Mouse (Mus musculus) kidney, embryonic 15.5 days (tissue): ENCODE results near the gene Psg20. TPM values are rescaled to one million over a fixed set of nuclear protein-coding genes. Genes with fewer than 3 reads are reported as not detected.
"Not testable (repeated sequence)": the region's sequence is repeated elsewhere in the genome, so short reads cannot be mapped to it uniquely, and the experiment has no call there.

Experiments
- ATAC-seq: fragments of 200-750 bp; cut with Nextera tagmentation; replicated peaks from 2 replicates; pipeline ENCODE4 v1.8.0; 2017; ENCODE audit warnings: moderate TSS enrichment; ENCODE audit not compliant: low FRiP score
- H3K27ac ChIP-seq: fragments of 300-500 bp; sonication (generic); 2 replicates; pipeline ENCODE4 v1.5.1; 2015; ENCODE audit warnings: mild to moderate bottlenecking, inconsistent platforms
- H3K27me3 ChIP-seq: fragments of 300-500 bp; sonication (generic); 2 replicates; pipeline ENCODE4 v1.6.1; 2015; ENCODE audit warnings: inconsistent platforms
- H3K36me3 ChIP-seq: fragments of 300-500 bp; sonication (generic); 2 replicates; pipeline ENCODE4 v1.6.1; 2015; ENCODE audit warnings: inconsistent platforms
- H3K4me1 ChIP-seq: fragments of 300-500 bp; sonication (generic); 2 replicates; pipeline ENCODE4 v1.6.1; 2015; ENCODE audit warnings: inconsistent platforms
- H3K4me2 ChIP-seq: fragments of 300-500 bp; sonication (generic); 2 replicates; pipeline ENCODE4 v1.6.1; 2015; ENCODE audit warnings: moderate library complexity, mild to moderate bottlenecking, inconsistent platforms
- H3K4me3 ChIP-seq: fragments of 300-500 bp; sonication (generic); replicated peaks from 2 replicates; pipeline ENCODE4 v1.5.1; 2015; ENCODE audit warnings: mild to moderate bottlenecking, inconsistent platforms
- H3K9ac ChIP-seq: fragments of 300-500 bp; sonication (generic); 2 replicates; pipeline ENCODE4 v1.6.1; 2015; ENCODE audit warnings: mild to moderate bottlenecking, inconsistent platforms
- H3K9me3 ChIP-seq: fragments of 300-500 bp; sonication (generic); replicated peaks from 2 replicates; pipeline ENCODE4 v1.6.1; 2016; ENCODE audit warnings: inconsistent platforms
- WGBS: fragments of 180-500 bp; shearing (Covaris S2); methylation state at CpG from one replicate; pipeline ENCODE4 v1.1.7; 2015; ENCODE audit warnings: mixed read lengths; 5-methylcytosine and 5-hydroxymethylcytosine counted together
- polyA plus RNA-seq: library from polyadenylated mRNA; unstranded; fragments of >200 nt; fragmentation: Nextera tagmentation; extraction: Ambion mirVana; gene quantifications from 2 replicates; pipeline ENCODE4 v1.2.1, GENCODE M21; 2015

Gene Psg20
- polyA plus RNA-seq, 1 experiment from 2014 or later: not detected

DNA sequence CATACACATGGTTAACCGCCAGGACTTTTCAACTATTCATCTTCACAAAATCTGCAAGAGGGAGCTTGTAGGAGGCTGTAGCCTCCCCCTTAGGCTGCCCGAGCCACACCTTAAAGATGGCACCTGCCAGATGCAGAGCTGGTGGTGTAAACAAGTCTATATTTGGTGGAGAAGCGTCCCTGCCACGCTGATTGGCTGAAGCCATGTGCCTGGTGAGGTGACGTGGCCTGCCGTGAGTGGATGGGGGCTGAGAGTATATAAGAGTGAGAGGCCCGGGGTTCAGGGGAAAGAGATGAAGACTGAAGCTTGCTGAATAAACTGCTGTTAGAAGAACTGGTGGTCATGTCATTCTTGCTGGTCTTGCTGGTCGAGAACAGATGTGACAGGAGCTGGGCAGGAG is 59.1 kb downstream of the Psg20 start:
- 78% methylated on average over 8 of the region's 8 CpGs for WGBS

More for the DNA sequence above, 59.1 kb downstream of the Psg20 start:
- H3K27ac ChIP-seq, H3K4me3 ChIP-seq, H3K9me3 ChIP-seq, ATAC-seq, H3K36me3 ChIP-seq, H3K4me1 ChIP-seq, H3K4me2 ChIP-seq, H3K27me3 ChIP-seq, H3K9ac ChIP-seq: not testable (repeated sequence)

Other genes starting within 250 kb of the Psg20 start
- not detected in 2 replicates for gene Psg26, start 202.0 kb downstream of the Psg20 start, polyA plus RNA-seq
- not detected in 2 replicates for gene Psg25, start 153.9 kb downstream of the Psg20 start, polyA plus RNA-seq
- not detected in 2 replicates for gene Psg27, start 118.9 kb downstream of the Psg20 start, polyA plus RNA-seq
- not detected in 2 replicates for gene Psg23, start 69.7 kb downstream of the Psg20 start, polyA plus RNA-seq
- gene Psg21, start 29.5 kb downstream of the Psg20 start, polyA plus RNA-seq: not detected in 2 replicates
- not detected in 2 replicates for gene Psg22, start 31.9 kb upstream of the Psg20 start, polyA plus RNA-seq
- not detected in 2 replicates for gene Psg19, start 112.3 kb upstream of the Psg20 start, polyA plus RNA-seq
- 0.09 TPM in 1 of 2 replicates, not detected in the other for gene Psg17, start 135.4 kb upstream of the Psg20 start, polyA plus RNA-seq
- gene Mill2, start 153.8 kb upstream of the Psg20 start, polyA plus RNA-seq: 0.76 and 1.2 TPM in 2 replicates
- gene Pglyrp1, start 185.1 kb upstream of the Psg20 start, polyA plus RNA-seq: 2.3 and 4.8 TPM in 2 replicates
- 27.7 and 28.9 TPM in 2 replicates for gene Ccdc61, start 224.2 kb upstream of the Psg20 start, polyA plus RNA-seq
- 0.67 and 0.93 TPM in 2 replicates for gene Nova2, start 239.7 kb upstream of the Psg20 start, polyA plus RNA-seq